Mouse (Mus musculus): Measurements from ENCODE around the gene Gm3629. TPM values are rescaled to one million over a fixed set of nuclear protein-coding genes. Genes with fewer than 3 reads are reported as not detected.

Gene Gm3629
- polyA plus RNA-seq (2017; shearing (Covaris generic)): not detected

GRCm38 (mm10) chr14:6590513-6590912 is at the start of gene Gm3629:
Gene Gm3629, minus strand, starts transcription at chr14:6590613.

GRCm38 (mm10) chr14:6622318-6622717 is 31.9 kb upstream of the Gm3629 start, which contains the start of gene Gm3460:
Gene Gm3460, minus strand, starts transcription at chr14:6622418.

GRCm38 (mm10) chr14:6537190-6537589 is 53.2 kb downstream of the Gm3629 start, which contains the start of gene Gm8356:
Gene Gm8356, minus strand, starts transcription at chr14:6537290.

Other genes starting within 250 kb of the Gm3629 start
- gene Gm3618, start 246.9 kb downstream of the Gm3629 start, polyA plus RNA-seq (2017; shearing (Covaris generic)): not detected
- not detected for gene Gm16440, start 200.3 kb downstream of the Gm3629 start, polyA plus RNA-seq (2017; shearing (Covaris generic))
- 1 to 10 TPM in 1 of 2 experiments, under 1 TPM in 1; 0.24 to 1.6 TPM for gene Gm3591, start 178.1 kb downstream of the Gm3629 start, polyA plus RNA-seq (2017; shearing (Covaris generic))
- not detected for gene Gm3594, start 146.0 kb downstream of the Gm3629 start, polyA plus RNA-seq (2017; shearing (Covaris generic))
- gene Gm8356, start 53.3 kb downstream of the Gm3629 start, polyA plus RNA-seq (2017; shearing (Covaris generic)): under 1 TPM in 1 of 2 experiments, not detected in 1; 0.31 TPM
- not detected for gene Gm3460, start 31.8 kb upstream of the Gm3629 start, polyA plus RNA-seq (2017; shearing (Covaris generic))
- gene Gm10251, start 93.6 kb upstream of the Gm3629 start, polyA plus RNA-seq (2017; shearing (Covaris generic)): under 1 TPM in 1 of 2 experiments, not detected in 1; 0.27 TPM
- gene Gm8050, start 129.6 kb upstream of the Gm3629 start, polyA plus RNA-seq (2017; shearing (Covaris generic)): not detected
- 1 to 10 TPM; 6.9 to 7.5 TPM for gene Gm3636, start 151.7 kb upstream of the Gm3629 start, polyA plus RNA-seq (2017; shearing (Covaris generic))
- gene Gm8362, start 183.8 kb upstream of the Gm3629 start, polyA plus RNA-seq (2017; shearing (Covaris generic)): under 1 TPM in 1 of 2 experiments, not detected in 1; 0.44 TPM
- gene Gm3642, start 249.7 kb upstream of the Gm3629 start, polyA plus RNA-seq (2017; shearing (Covaris generic)): not detected